Mouse (Mus musculus) ES-Bruce4 (cell line): ENCODE data around the gene Tcf21.

Source experiments
- CTCF ChIP-seq: IDR thresholded peaks from one replicate; pipeline ENCODE4 v1.8.1; 2011; ENCODE audit warnings: low read depth, low read length
- EP300 ChIP-seq: IDR thresholded peaks from 2 replicates; pipeline ENCODE4 v1.6.1; 2011; ENCODE audit warnings: low read depth, low read length; ENCODE audit not compliant: insufficient read depth
- POLR2A ChIP-seq: IDR thresholded peaks from one replicate; pipeline ENCODE4 v1.8.1; 2011; ENCODE audit warnings: low read length; ENCODE audit not compliant: insufficient read depth

GRCm38 (mm10) chr10:22843440-22844361 lies 23.7 kb upstream of the Tcf21 start:
- no peak for TF ChIP-seq CTCF
- TF ChIP-seq POLR2A, result no peak
- no peak for TF ChIP-seq EP300
